Mouse (Mus musculus): Measurements from ENCODE around the gene Pxmp4.
A peak's percentile ranks its signal among the peaks of the same experiment; 100 is the strongest.

Gene Pxmp4

GRCm38 (mm10) chr2:154603638-154604153 lies at the start of gene Pxmp4:
Gene Pxmp4 (minus strand): TSS chr2:154603708.
- DNase-seq (ENCODE audit: inconsistent age in 2 of 2, low spot score in 1 of 2) = peak; percentile 98 to 100

- DNase-seq (ENCODE audit: inconsistent age in 2 of 2, low spot score in 1 of 2) = no peak
Measured at GRCm38 (mm10) chr2:154651363-154651762, 47.9 kb upstream of the Pxmp4 start, which contains the start of gene Chmp4b. Gene Chmp4b (plus strand): TSS chr2:154651705.

GRCm38 (mm10) chr2:154650404-154650803 lies 46.9 kb upstream of the Pxmp4 start:
- no peak for DNase-seq (ENCODE audit: inconsistent age in 2 of 2, low spot score in 1 of 2)

- DNase-seq (ENCODE audit: inconsistent age in 2 of 2, low spot score in 1 of 2) = peak; percentile 64 to 89
Measured at GRCm38 (mm10) chr2:154648086-154648485, 44.6 kb upstream of the Pxmp4 start.

GRCm38 (mm10) chr2:154646634-154647033 lies 43.1 kb upstream of the Pxmp4 start:
- peak in 1 of 2 experiments; percentile 71 for DNase-seq (ENCODE audit: inconsistent age in 2 of 2, low spot score in 1 of 2)

GRCm38 (mm10) chr2:154642712-154643385 lies 39.3 kb upstream of the Pxmp4 start:
- no peak for DNase-seq (ENCODE audit: inconsistent age in 2 of 2, low spot score in 1 of 2)

GRCm38 (mm10) chr2:154642005-154642459 lies 38.5 kb upstream of the Pxmp4 start:
- no peak for DNase-seq (ENCODE audit: inconsistent age in 2 of 2, low spot score in 1 of 2)

GRCm38 (mm10) chr2:154641176-154641575 lies 37.7 kb upstream of the Pxmp4 start:
- no peak for DNase-seq (ENCODE audit: inconsistent age in 2 of 2, low spot score in 1 of 2)

- DNase-seq (ENCODE audit: inconsistent age in 2 of 2, low spot score in 1 of 2) = no peak
Measured at GRCm38 (mm10) chr2:154639115-154639514, 35.6 kb upstream of the Pxmp4 start.

- no peak for DNase-seq (ENCODE audit: inconsistent age in 2 of 2, low spot score in 1 of 2)
Measured at GRCm38 (mm10) chr2:154638521-154638920, 35.0 kb upstream of the Pxmp4 start.

GRCm38 (mm10) chr2:154635826-154636225 lies 32.3 kb upstream of the Pxmp4 start:
- no peak for DNase-seq (ENCODE audit: inconsistent age in 2 of 2, low spot score in 1 of 2)

GRCm38 (mm10) chr2:154633876-154634644 lies 30.6 kb upstream of the Pxmp4 start:
- DNase-seq (ENCODE audit: inconsistent age in 2 of 2, low spot score in 1 of 2) = no peak

GRCm38 (mm10) chr2:154633039-154633742 lies 29.7 kb upstream of the Pxmp4 start:
- no peak for DNase-seq (ENCODE audit: inconsistent age in 2 of 2, low spot score in 1 of 2)

GRCm38 (mm10) chr2:154632203-154632780 lies 28.8 kb upstream of the Pxmp4 start:
- DNase-seq (ENCODE audit: inconsistent age in 2 of 2, low spot score in 1 of 2) = no peak

- DNase-seq (ENCODE audit: inconsistent age in 2 of 2, low spot score in 1 of 2) = no peak
Measured at GRCm38 (mm10) chr2:154630531-154630930, 27.0 kb upstream of the Pxmp4 start.

- DNase-seq (ENCODE audit: inconsistent age in 2 of 2, low spot score in 1 of 2) = no peak
Measured at GRCm38 (mm10) chr2:154624137-154624536, 20.6 kb upstream of the Pxmp4 start.

- no peak for DNase-seq (ENCODE audit: inconsistent age in 2 of 2, low spot score in 1 of 2)
Measured at GRCm38 (mm10) chr2:154621684-154622083, 18.2 kb upstream of the Pxmp4 start.

- no peak for DNase-seq (ENCODE audit: inconsistent age in 2 of 2, low spot score in 1 of 2)
Measured at GRCm38 (mm10) chr2:154617061-154617460, 13.6 kb upstream of the Pxmp4 start.

GRCm38 (mm10) chr2:154615674-154616073 lies 12.2 kb upstream of the Pxmp4 start:
- no peak for DNase-seq (ENCODE audit: inconsistent age in 2 of 2, low spot score in 1 of 2)

GRCm38 (mm10) chr2:154614841-154615576 lies 11.5 kb upstream of the Pxmp4 start:
- peak in 1 of 2 experiments; percentile 64 for DNase-seq (ENCODE audit: inconsistent age in 2 of 2, low spot score in 1 of 2)
